In the genomic region with DNA sequence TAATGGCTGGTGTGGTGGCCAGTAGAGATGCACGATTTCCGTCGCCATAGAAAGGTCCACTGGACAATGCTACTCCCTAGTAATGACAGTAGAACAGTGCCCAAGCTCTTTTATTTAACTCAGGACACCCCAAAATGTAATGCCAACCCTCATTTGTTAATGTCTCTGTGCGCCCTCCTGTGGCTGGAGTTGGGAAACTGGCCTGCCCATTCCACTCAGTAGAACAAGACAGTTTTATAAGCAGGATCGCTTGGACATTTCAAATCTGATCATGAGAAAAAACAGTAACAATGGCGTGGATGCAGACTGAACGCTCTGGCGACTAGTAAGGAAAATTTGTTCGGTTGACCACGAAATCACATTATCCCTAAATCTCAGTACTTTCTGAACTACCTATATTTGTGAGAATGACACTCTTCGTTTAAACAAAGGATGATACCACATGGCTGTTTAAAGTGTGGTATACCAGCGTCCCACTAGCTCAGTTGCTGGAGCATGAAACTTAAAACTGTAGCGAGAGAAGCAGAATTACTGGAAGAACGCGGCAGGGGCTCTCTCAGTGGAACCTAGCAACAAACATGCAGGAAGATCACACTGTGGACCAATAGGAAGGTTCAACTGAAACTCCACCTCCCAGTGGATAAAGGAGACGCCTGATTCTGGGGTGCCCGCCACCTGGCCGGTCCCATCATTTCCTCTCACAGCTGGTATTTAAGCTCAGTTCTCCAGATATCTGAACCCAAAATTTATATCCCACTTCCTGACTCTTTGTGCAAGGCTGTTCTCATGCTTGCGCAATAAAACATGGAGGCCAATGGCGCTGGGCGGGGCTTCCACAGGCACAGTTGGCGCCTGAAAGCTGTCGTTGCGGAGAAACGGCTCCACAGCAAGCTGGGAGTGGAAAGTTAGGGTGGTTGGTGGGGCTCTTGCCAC, we compare ENCODE assay signal across 8 mouse cellular contexts. TPM values are rescaled to one million over a fixed set of nuclear protein-coding genes. Genes with fewer than 3 reads are reported as not detected.
A peak's percentile ranks its signal among the peaks of the same experiment; 100 is the strongest.
DNase-seq lines count a peak whose midpoint lies in the region; ATAC-seq and TF ChIP-seq lines count a peak whose summit lies in the region.

No protein-coding gene starts in this region.

- H3K27me3 ChIP-seq in E14TG2a.4 (ENCODE audit: insufficient read depth, low read length) = no peaks in the 10 kb centered on the region
- no peaks in the 10 kb centered on the region for H3K27me3 ChIP-seq in forebrain, embryonic 13.5 days
- no peaks in the 10 kb centered on the region for H3K27me3 ChIP-seq in liver, embryonic 14.5 days (ENCODE audit: control insufficient read depth, insufficient read depth, low read length)
- no peaks in the 10 kb centered on the region for H3K27me3 ChIP-seq in stomach, embryonic 15.5 days (replicated peaks)

- TF ChIP-seq CTCF in E14TG2a.4 (conservative IDR thresholded peaks at IDR 0.05; ENCODE audit: low read length) = peak; percentile 49
- peak; percentile 70 for TF ChIP-seq CTCF in liver, embryonic 14.5 days (IDR thresholded peaks at IDR 0.05; ENCODE audit: low read depth)

- intact Hi-C loops in heart, postnatal 10 days (cut with DNase I) = loop anchor here (2.0 kb wide), 1 partner anchor 26 kb away; a partner anchor contains a TSS

- WGBS in forebrain, embryonic 13.5 days = 29% methylated on average over 25 of the region's 25 CpGs
- WGBS in liver, embryonic 14.5 days (ENCODE audit: insufficient replicate concordance) = 15% methylated on average over 25 of the region's 25 CpGs
- 26% methylated on average over 25 of the region's 25 CpGs for WGBS in stomach, embryonic 15.5 days

- ATAC-seq in forebrain, embryonic 13.5 days = peak; percentile 95
- peak; percentile 88 for ATAC-seq in liver, embryonic 14.5 days (ENCODE audit: insufficient read depth)
- peak; percentile 88 for ATAC-seq in stomach, embryonic 15.5 days (ENCODE audit: insufficient read depth, low FRiP score, low read depth)

- H3K27ac ChIP-seq in forebrain, embryonic 13.5 days = peak overlapping the region; percentile 83
- peak overlapping the region; percentile 83 for H3K27ac ChIP-seq in liver, embryonic 14.5 days
- H3K27ac ChIP-seq in stomach, embryonic 15.5 days = peak overlapping the region; percentile 88

- peak overlapping the region; percentile 57 for H3K9ac ChIP-seq in forebrain, embryonic 13.5 days
- peak overlapping the region; percentile 62 for H3K9ac ChIP-seq in liver, embryonic 14.5 days (replicated peaks)
- H3K9ac ChIP-seq in stomach, embryonic 15.5 days = no peak overlapping the region

- peaks cover 10% of the 10 kb centered on the region for H3K4me1 ChIP-seq in E14TG2a.4 (replicated peaks; ENCODE audit: low read depth, low read length)
- no peaks in the 10 kb centered on the region for H3K4me1 ChIP-seq in forebrain, embryonic 13.5 days
- H3K4me1 ChIP-seq in liver, embryonic 14.5 days (replicated peaks; ENCODE audit: control insufficient read depth in 2 of 2, insufficient read depth in 2 of 2, low read length in 1 of 2) = peaks cover 0 to 12% of the 10 kb centered on the region in 2 experiments; a peak in 3 of 4 replicates
- no peaks in the 10 kb centered on the region for H3K4me1 ChIP-seq in stomach, embryonic 15.5 days

- peak overlapping the region; percentile 57 for H3K4me2 ChIP-seq in forebrain, embryonic 13.5 days
- H3K4me2 ChIP-seq in liver, embryonic 14.5 days (ENCODE audit: low read depth) = peak overlapping the region; percentile 79
- H3K4me2 ChIP-seq in stomach, embryonic 15.5 days = peak overlapping the region; percentile 60

- peak; percentile 59 for DNase-seq in c-Kit-positive CD71-positive TER-119-positive erythroid progenitor cells, embryonic 14.5 days (ENCODE audit: low spot score)
- peak; percentile 69 to 71 for DNase-seq in heart, postnatal 10 days
- peak; percentile 73 to 81 for DNase-seq in kidney, postnatal 4 days
- peak in 1 of 3 experiments; percentile 26 for DNase-seq in liver, embryonic 14.5 days (ENCODE audit: low read depth in 3 of 3, low spot score in 3 of 3)
- peak; percentile 30 to 40 for DNase-seq in natural killer cell, adult 2 months (ENCODE audit: low spot score in 2 of 2)

- H3K36me3 ChIP-seq in E14TG2a.4 (ENCODE audit: insufficient read depth, low read length) = no peaks in the 10 kb centered on the region
- no peaks in the 10 kb centered on the region for H3K36me3 ChIP-seq in forebrain, embryonic 13.5 days (ENCODE audit: poor library complexity, severe bottlenecking)
- H3K36me3 ChIP-seq in liver, embryonic 14.5 days (replicated peaks; ENCODE audit: control insufficient read depth, insufficient read depth, low read depth) = no peaks in the 10 kb centered on the region
- no peaks in the 10 kb centered on the region for H3K36me3 ChIP-seq in stomach, embryonic 15.5 days

- peak overlapping the region; percentile 64 for H3K4me3 ChIP-seq in E14TG2a.4 (replicated peaks; ENCODE audit: low read length)
- peak overlapping the region; percentile 43 for H3K4me3 ChIP-seq in forebrain, embryonic 13.5 days
- peak overlapping the region; percentile 61 to 78 for H3K4me3 ChIP-seq in liver, embryonic 14.5 days (ENCODE audit: insufficient read depth in 1 of 2, low read depth in 2 of 2, low read length in 2 of 2)
- peak overlapping the region; percentile 39 for H3K4me3 ChIP-seq in stomach, embryonic 15.5 days (replicated peaks)

- H3K9me3 ChIP-seq in E14TG2a.4 (ENCODE audit: low read length) = no peaks in the 10 kb centered on the region
- no peaks in the 10 kb centered on the region for H3K9me3 ChIP-seq in forebrain, embryonic 13.5 days (replicated peaks)
- H3K9me3 ChIP-seq in liver, embryonic 14.5 days (ENCODE audit: control insufficient read depth, low read length) = no peaks in the 10 kb centered on the region
- no peaks in the 10 kb centered on the region for H3K9me3 ChIP-seq in stomach, embryonic 15.5 days

- TF ChIP-seq EP300 in liver, embryonic 14.5 days (IDR thresholded peaks at IDR 0.05; ENCODE audit: low read depth) = no peak

RNA-seq across cellular contexts. Expression of a gene that starts 24.9 kb away (rescaled TPM):
- polyA plus RNA-seq in forebrain, embryonic 13.5 days (2015; fragmentation: Nextera tagmentation; extraction: Ambion mirVana) = 266 and 278 TPM in 2 replicates
- total RNA-seq in heart, postnatal 10 days (2021) = 100 to 1,000 TPM; 208 to 210 TPM
- polyA plus RNA-seq in liver, embryonic 14.5 days (2012; rRNA removed) = 69.9 and 111 TPM in 2 replicates
- polyA plus RNA-seq in liver, embryonic 14.5 days (2014; fragmentation: Nextera tagmentation; extraction: Ambion mirVana) = 192 and 194 TPM in 2 replicates
- 591 and 639 TPM in 2 replicates for polyA plus RNA-seq in stomach, embryonic 15.5 days (2015; fragmentation: Nextera tagmentation; extraction: Ambion mirVana)
